In genomic region chr5:46201639-46202456, GRCm38 (mm10) we compare ENCODE assay signal across 19 mouse cellular contexts.
DNase-seq lines count a peak whose midpoint lies in the region; ATAC-seq and TF ChIP-seq lines count a peak whose summit lies in the region.
"Had no signal": no experiment of that assay in that cellular context is flagged by ENCODE, and none has a peak within 500 bp of the region (broad histone marks: within the 10 kb centered on the region; RNA-seq: fewer than 3 reads in every experiment).

No protein-coding gene starts in this region.

- H3K36me3 ChIP-seq in forebrain, postnatal 0 days (ENCODE audit: insufficient read depth): no peaks in the 10 kb centered on the region
- H3K36me3 ChIP-seq in midbrain, embryonic 11.5 days (ENCODE audit: control insufficient read depth, insufficient read depth, low read length): no peaks in the 10 kb centered on the region
- H3K36me3 ChIP-seq: embryonic facial prominence, embryonic 12.5 days; liver, embryonic 13.5 days; stomach, embryonic 15.5 days had no signal

- peaks cover 6% of the 10 kb centered on the region for H3K4me1 ChIP-seq in forebrain, postnatal 0 days (ENCODE audit: insufficient read depth)
- H3K4me1 ChIP-seq in midbrain, embryonic 11.5 days (ENCODE audit: control insufficient read depth, insufficient read depth, low read length): no peaks in the 10 kb centered on the region; the same call in 1 of the 2 replicates
- H3K4me1 ChIP-seq in lung, adult 2 months (ENCODE audit: control insufficient read depth, insufficient read depth, low read length): no peaks in the 10 kb centered on the region
- H3K4me1 ChIP-seq: embryonic facial prominence, embryonic 12.5 days; liver, embryonic 13.5 days; megakaryocyte, embryonic 14.5 days; stomach, embryonic 15.5 days had no signal

- H3K4me2 ChIP-seq in forebrain, postnatal 0 days (ENCODE audit: low read depth): no peak overlapping the region
- no peak overlapping the region for H3K4me2 ChIP-seq in midbrain, embryonic 11.5 days
- H3K4me2 ChIP-seq: embryonic facial prominence, embryonic 12.5 days; heart, embryonic 11.5 days; liver, embryonic 13.5 days; stomach, embryonic 15.5 days had no signal

- H3K9ac ChIP-seq in forebrain, postnatal 0 days: no peak overlapping the region
- no peak overlapping the region for H3K9ac ChIP-seq in midbrain, embryonic 11.5 days (ENCODE audit: low read length)
- H3K9ac ChIP-seq: embryonic facial prominence, embryonic 12.5 days; liver, embryonic 13.5 days; stomach, embryonic 15.5 days had no signal

- no peak overlapping the region for H3K4me3 ChIP-seq in forebrain, postnatal 0 days (ENCODE audit: low read depth, low read length)
- H3K4me3 ChIP-seq in midbrain, embryonic 11.5 days (ENCODE audit: low read depth, low read length): no peak overlapping the region
- H3K4me3 ChIP-seq in lung, adult 2 months (replicated peaks; ENCODE audit: extremely low read depth, low read depth, low read length): no peak overlapping the region
- H3K4me3 ChIP-seq: embryonic facial prominence, embryonic 12.5 days; liver, embryonic 13.5 days; megakaryocyte, embryonic 14.5 days; stomach, embryonic 15.5 days had no signal

- no peak for TF ChIP-seq CTCF in forebrain, postnatal 0 days (IDR thresholded peaks at IDR 0.05; ENCODE audit: low read depth)
- TF ChIP-seq CTCF in lung, adult 2 months (IDR thresholded peaks at IDR 0.05; ENCODE audit: insufficient read depth, low read length): no peak

- H3K27me3 ChIP-seq in forebrain, postnatal 0 days (ENCODE audit: insufficient read depth, low read length): no peaks in the 10 kb centered on the region
- peaks cover 2% of the 10 kb centered on the region for H3K27me3 ChIP-seq in midbrain, embryonic 11.5 days (ENCODE audit: control insufficient read depth, insufficient read depth, low read length)
- H3K27me3 ChIP-seq: embryonic facial prominence, embryonic 12.5 days; liver, embryonic 13.5 days; megakaryocyte, embryonic 14.5 days; stomach, embryonic 15.5 days had no signal

- WGBS in forebrain, postnatal 0 days: 11% methylated on average over 6 of the region's 6 CpGs
- 12% methylated on average over 6 of the region's 6 CpGs for WGBS in midbrain, embryonic 11.5 days
- WGBS in lung, adult 2 months: 86% methylated on average over 6 of the region's 6 CpGs

- peak; percentile 75 for DNase-seq in Muller cell, postnatal 12 days (ENCODE audit: inconsistent ontology term)
- DNase-seq in embryo, embryonic 11 days: peak; percentile 17
- peak; percentile 55 for DNase-seq in forebrain, postnatal 0 days
- DNase-seq in midbrain, embryonic 11.5 days (ENCODE audit: low spot score, missing footprints): peak; percentile 91
- no peak for DNase-seq in right cerebral cortex, postnatal 36 days (ENCODE audit: low spot score in 2 of 2)
- DNase-seq in lung, adult 2 months: no peak
- DNase-seq in layer of hippocampus, adult 9-10 months (ENCODE audit: low spot score): no peak
- no peak for DNase-seq in cerebellum, postnatal 4 days (ENCODE audit: low spot score in 2 of 2)
- DNase-seq: adrenal gland, adult 2 months; cerebellum, adult 9-10 months; gastrocnemius, postnatal 10 days; kidney, adult 18-20 months; kidney, postnatal 36 days; liver, embryonic 13.5 days; lung, postnatal 10 days had no signal

- peak; percentile 76; the same call in 1 of the 2 replicates for ATAC-seq in forebrain, postnatal 0 days
- ATAC-seq in midbrain, embryonic 11.5 days (ENCODE audit: low FRiP score): peak; percentile 82

- no peak overlapping the region for H3K27ac ChIP-seq in forebrain, postnatal 0 days (ENCODE audit: low read depth, low read length)
- H3K27ac ChIP-seq in midbrain, embryonic 11.5 days (ENCODE audit: low read depth, low read length): no peak overlapping the region
- H3K27ac ChIP-seq: embryonic facial prominence, embryonic 12.5 days; liver, embryonic 13.5 days; stomach, embryonic 15.5 days had no signal

- TF ChIP-seq POLR2A in lung, adult 2 months (IDR thresholded peaks at IDR 0.05; ENCODE audit: borderline replicate concordance, extremely low read depth, low read depth, low read length): no peak

- H3K9me3 ChIP-seq in forebrain, postnatal 0 days (ENCODE audit: low read length): no peaks in the 10 kb centered on the region
- H3K9me3 ChIP-seq in midbrain, embryonic 11.5 days (ENCODE audit: control insufficient read depth, low read length): no peaks in the 10 kb centered on the region
- H3K9me3 ChIP-seq: embryonic facial prominence, embryonic 12.5 days; liver, embryonic 13.5 days; megakaryocyte, embryonic 14.5 days; stomach, embryonic 15.5 days had no signal

Comparison
In these comparisons a context has a peak if more than half of its experiments do, and no peak if none do; other contexts are left out.
1. DNase-seq: peak in Muller cell, postnatal 12 days (single experiment), embryo, embryonic 11 days (single experiment), forebrain, postnatal 0 days (single experiment) and midbrain, embryonic 11.5 days (single experiment); none in right cerebral cortex, postnatal 36 days (0 of 2), lung, adult 2 months (single experiment), layer of hippocampus, adult 9-10 months (single experiment) and cerebellum, postnatal 4 days (0 of 2).